Mouse (Mus musculus) hindbrain, postnatal 0 days (tissue): ENCODE data around the gene Hira. TPM values are rescaled to one million over a fixed set of nuclear protein-coding genes. Genes with fewer than 3 reads are reported as not detected.
"Not testable (repeated sequence)": the region's sequence is repeated elsewhere in the genome, so short reads cannot be mapped to it uniquely, and the experiment has no call there.

ENCODE experiments used
- ATAC-seq: fragments of 200-750 bp; cut with Nextera tagmentation; 2 replicates; pipeline ENCODE4 v1.8.0; 2017; ENCODE audit warnings: mild to moderate bottlenecking, moderate TSS enrichment, moderate library complexity
- DNase-seq: peaks from one replicate; pipeline ENCODE4 v3.0.0-alpha.2; 2015; ENCODE audit warnings: low spot score
- H3K27ac ChIP-seq: fragments of 300-500 bp; sonication (generic); 2 replicates; pipeline ENCODE4 v1.5.1; 2014; ENCODE audit warnings: mild to moderate bottlenecking
- H3K27me3 ChIP-seq: fragments of 300-500 bp; sonication (generic); 2 replicates; pipeline ENCODE4 v1.6.1; 2014; ENCODE audit warnings: low read length, mixed read lengths; ENCODE audit not compliant: insufficient read depth
- H3K36me3 ChIP-seq: fragments of 300-500 bp; sonication (generic); 2 replicates; pipeline ENCODE4 v1.6.1; 2014; ENCODE audit warnings: low read length, mixed read lengths; ENCODE audit not compliant: insufficient read depth
- H3K4me1 ChIP-seq: fragments of 300-500 bp; sonication (generic); 2 replicates; pipeline ENCODE4 v1.6.1; 2014; ENCODE audit warnings: antibody characterized with exemption, low read length, mixed read lengths; ENCODE audit not compliant: insufficient read depth
- H3K4me2 ChIP-seq: fragments of 300-500 bp; sonication (generic); 2 replicates; pipeline ENCODE4 v1.6.1; 2014; ENCODE audit warnings: low read depth, mild to moderate bottlenecking, low read length, moderate library complexity, mixed read lengths
- H3K4me3 ChIP-seq: fragments of 300-500 bp; sonication (generic); 2 replicates; pipeline ENCODE4 v1.5.1; 2014; ENCODE audit warnings: low read length
- H3K9ac ChIP-seq: fragments of 300-500 bp; sonication (generic); replicated peaks from 2 replicates; pipeline ENCODE4 v1.6.1; 2014; ENCODE audit warnings: mild to moderate bottlenecking, low read length, moderate library complexity, mixed read lengths
- H3K9me3 ChIP-seq: fragments of 300-500 bp; sonication (generic); 2 replicates; pipeline ENCODE4 v1.6.1; 2016; ENCODE audit warnings: low read length, mixed read lengths
- CTCF ChIP-seq: IDR thresholded peaks from 2 replicates; pipeline ENCODE4 v1.5.1; 2016; ENCODE audit warnings: antibody characterized with exemption, control low read depth, low read depth
- WGBS: fragments of 180-500 bp; shearing (Covaris S2); extraction: QIAGEN DNeasy Blood & Tissue Kit; methylation state at CpG from one replicate; pipeline ENCODE4 v1.1.7; 2014; 5-methylcytosine and 5-hydroxymethylcytosine counted together
- polyA plus RNA-seq: library from polyadenylated mRNA; unstranded; fragments of >200 nt; fragmentation: Nextera tagmentation; extraction: Ambion mirVana; gene quantifications from 2 replicates; pipeline ENCODE4 v1.2.1, GENCODE M21; 2015
- total RNA-seq: library from RNA; depleted of rRNA; stranded (reverse); fragments of >200 nt; gene quantifications from 2 replicates; pipeline ENCODE4 v1.2.3, GENCODE M21; 2014

Gene Hira
- total and polyA plus RNA-seq, 2 experiments from 2014 or later: 17.9 to 56.7 TPM

- Histone ChIP-seq H3K4me3 (no peak overlapping the region), H3K27me3 (no peaks in the 10 kb centered on the region), H3K4me1 (no peaks in the 10 kb centered on the region), H3K27ac (no peak overlapping the region), H3K4me2 (no peak overlapping the region), H3K9me3 (no peaks in the 10 kb centered on the region), H3K9ac (no peak overlapping the region), H3K36me3 (peaks cover 9% of the 10 kb centered on the region; the same call in 1 of the 2 replicates)
- DNase-seq: no peak
- no peak for TF ChIP-seq CTCF
- no peak for ATAC-seq
- 88% methylated on average over 4 of the region's 4 CpGs for WGBS
Measured at GRCm38 (mm10) chr16:18838346-18838745, 38.5 kb upstream of the Hira start.

DNA sequence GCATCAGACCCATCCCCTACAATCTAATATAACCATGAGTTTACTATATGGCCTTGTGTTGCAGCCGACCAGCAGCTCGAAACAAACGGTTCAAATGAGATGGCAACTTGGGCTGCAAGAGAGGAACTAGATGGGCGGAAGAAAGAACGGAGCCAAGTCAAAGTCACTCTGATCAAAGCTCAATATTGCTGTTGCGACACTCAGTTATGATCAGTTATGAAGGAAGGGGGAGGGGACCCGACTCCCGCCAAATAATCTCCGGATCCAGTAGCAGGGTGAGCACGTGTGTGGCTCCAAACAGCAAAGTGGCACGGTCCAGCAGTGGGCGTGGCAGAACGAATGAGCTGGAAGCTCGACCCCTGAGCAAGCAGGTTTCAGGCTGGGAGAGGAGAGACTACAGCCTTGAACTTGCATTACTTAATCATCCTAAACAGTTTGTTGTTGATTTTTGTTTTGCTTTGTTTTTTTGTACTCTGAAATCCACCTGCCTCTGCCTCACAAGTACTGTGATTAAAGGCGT lies 30.5 kb upstream of the Hira start:
- 92% methylated on average over 15 of the region's 15 CpGs for WGBS
- Histone ChIP-seq H3K4me1 (no peaks in the 10 kb centered on the region), H3K9ac (no peak overlapping the region), H3K36me3 (no peaks in the 10 kb centered on the region), H3K9me3 (no peaks in the 10 kb centered on the region), H3K27me3 (no peaks in the 10 kb centered on the region), H3K4me3 (no peak overlapping the region), H3K4me2 (no peak overlapping the region), H3K27ac (no peak overlapping the region)
- ATAC-seq (no peak), DNase-seq (no peak)
- no peak for TF ChIP-seq CTCF

DNA sequence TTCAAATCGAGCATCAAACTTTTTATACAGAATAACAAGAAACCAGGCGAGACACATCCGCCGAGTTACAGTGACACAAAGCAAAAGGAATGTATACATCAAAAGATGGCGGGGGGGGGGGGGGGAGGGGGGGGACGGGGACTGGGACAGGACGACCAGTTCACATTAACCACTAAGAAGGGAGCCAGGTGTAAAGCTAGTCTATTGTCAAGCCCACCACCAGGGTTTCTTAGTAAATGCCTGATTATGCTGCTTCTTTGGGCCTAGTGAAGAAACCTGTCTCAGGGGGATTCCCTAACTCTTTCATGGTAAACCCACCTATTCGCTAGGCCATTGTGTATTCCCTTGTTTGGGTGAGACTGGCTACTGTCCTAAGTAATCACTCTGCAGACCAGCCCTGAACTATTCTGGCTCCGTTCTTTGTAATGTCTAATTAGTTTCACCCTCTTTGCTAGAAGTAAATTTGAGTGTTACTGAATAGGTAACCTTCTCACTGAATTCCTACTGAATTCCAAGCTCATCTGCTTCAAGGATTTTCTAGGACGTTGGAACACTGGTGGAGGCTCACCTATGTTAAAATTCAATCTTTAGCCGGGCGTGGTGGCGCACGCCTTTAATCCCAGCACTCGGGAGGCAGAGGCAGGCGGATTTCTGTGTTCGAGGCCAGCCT lies 27.2 kb upstream of the Hira start:
- not testable (repeated sequence) for H3K4me3 ChIP-seq, H3K27ac ChIP-seq, H3K9me3 ChIP-seq, H3K9ac ChIP-seq, H3K4me2 ChIP-seq, DNase-seq, H3K27me3 ChIP-seq, H3K4me1 ChIP-seq, H3K36me3 ChIP-seq, ATAC-seq
- 94% methylated on average over 16 of the region's 17 CpGs for WGBS

- DNase-seq (peak; percentile 75), ATAC-seq (peak; percentile 84)
- no peaks in the 10 kb centered on the region for H3K4me1 ChIP-seq
- no peaks in the 10 kb centered on the region for H3K36me3 ChIP-seq
- H3K9ac ChIP-seq: no peak overlapping the region
- no peak overlapping the region for H3K4me3 ChIP-seq
- no peaks in the 10 kb centered on the region for H3K9me3 ChIP-seq
- TF ChIP-seq CTCF: peak; percentile 77
- no peak overlapping the region for H3K27ac ChIP-seq
- H3K4me2 ChIP-seq: no peak overlapping the region
- H3K27me3 ChIP-seq: no peaks in the 10 kb centered on the region
Measured at GRCm38 (mm10) chr16:18858551-18858950, 18.3 kb upstream of the Hira start.

DNA sequence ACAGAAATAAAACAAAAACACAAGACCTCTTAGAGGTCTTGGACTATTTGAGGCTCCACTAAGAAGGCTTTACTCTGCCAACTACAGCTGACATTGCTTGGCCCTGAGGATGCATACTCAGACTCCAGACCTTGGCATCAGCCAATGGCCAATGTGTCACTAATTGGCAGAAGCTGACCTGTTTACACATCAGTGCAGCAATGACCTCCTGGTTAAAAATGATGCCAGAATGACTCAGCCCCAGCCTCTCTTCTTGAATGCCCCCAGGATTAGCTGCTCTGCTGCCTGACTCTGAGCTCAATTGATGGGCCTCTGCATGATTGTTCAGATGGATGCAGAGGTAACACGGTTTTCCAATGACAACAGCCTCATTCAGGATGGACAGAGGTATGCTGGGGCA lies 16.7 kb upstream of the Hira start:
- Histone ChIP-seq H3K4me2 (no peak overlapping the region), H3K4me3 (no peak overlapping the region), H3K36me3 (no peaks in the 10 kb centered on the region), H3K27ac (no peak overlapping the region), H3K4me1 (no peaks in the 10 kb centered on the region), H3K9ac (no peak overlapping the region), H3K9me3 (no peaks in the 10 kb centered on the region), H3K27me3 (no peaks in the 10 kb centered on the region)
- DNase-seq (peak; percentile 17), ATAC-seq (peak; percentile 38; the same call in 1 of the 2 replicates)
- TF ChIP-seq CTCF: no peak
- WGBS: 56% methylated on average over 1 of the region's 1 CpGs

- not testable (repeated sequence) for H3K4me2 ChIP-seq, H3K9ac ChIP-seq, ATAC-seq, H3K4me1 ChIP-seq, DNase-seq, H3K9me3 ChIP-seq, H3K27me3 ChIP-seq, H3K4me3 ChIP-seq, H3K27ac ChIP-seq
- WGBS: 97% methylated on average over 1 of the region's 1 CpGs
- peaks cover 18% of the 10 kb centered on the region for H3K36me3 ChIP-seq
Measured at GRCm38 (mm10) chr16:18870495-18870894, 6.3 kb upstream of the Hira start.

DNA sequence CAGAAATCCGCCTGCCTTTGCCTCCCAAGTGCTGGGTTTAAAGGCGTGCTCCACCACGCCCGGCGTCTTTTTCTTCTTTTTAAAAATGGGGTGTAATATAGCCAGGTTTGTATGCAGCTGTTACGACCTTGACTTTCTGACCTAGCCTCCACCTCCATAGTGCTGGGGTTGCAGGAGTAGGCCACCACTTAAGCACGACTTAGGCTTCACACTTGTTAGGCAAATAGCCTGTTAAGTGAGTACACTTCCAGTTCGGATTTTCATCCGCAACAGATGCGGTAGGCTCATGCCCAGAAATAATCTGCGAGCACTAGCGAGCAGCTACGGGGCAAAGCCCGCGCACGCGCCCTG lies 771 bp upstream of the Hira start:
- DNase-seq (no peak), ATAC-seq (no peak)
- no peak for TF ChIP-seq CTCF
- Histone ChIP-seq H3K27me3 (no peaks in the 10 kb centered on the region), H3K9me3 (no peaks in the 10 kb centered on the region), H3K36me3 (peaks cover 18% of the 10 kb centered on the region), H3K4me2 (peak overlapping the region; percentile 80), H3K4me3 (peak overlapping the region; percentile 89), H3K27ac (peak overlapping the region; percentile 98), H3K4me1 (peaks cover 7% of the 10 kb centered on the region), H3K9ac (peak overlapping the region; percentile 97)
- WGBS: 2% methylated on average over 17 of the region's 17 CpGs
